Mouse (Mus musculus): Measurements from ENCODE around the gene Spats2l. TPM values are rescaled to one million over a fixed set of nuclear protein-coding genes. Genes with fewer than 3 reads are reported as not detected.
A peak's percentile ranks its signal among the peaks of the same experiment; 100 is the strongest.

The Spats2l gene
- polyA plus RNA-seq, 1 experiment from 2014 or later = 61.4 TPM

- Histone ChIP-seq H3K9ac (replicated peaks; ENCODE audit: low read length) (no peak overlapping the region), H3K36me3 (ENCODE audit: insufficient read depth, low read length) (peaks cover 5% of the 10 kb centered on the region; the same call in 1 of the 2 replicates), H3K27me3 (ENCODE audit: insufficient read depth, low read length) (no peaks in the 10 kb centered on the region), H3K4me1 (ENCODE audit: insufficient read depth, low read length) (0 out of 2 replicates have a peak, but pooled peaks cover 3% of the 10 kb centered on the region), H3K9me3 (ENCODE audit: low read length) (no peaks in the 10 kb centered on the region), H3K27ac (ENCODE audit: low read length) (no peak overlapping the region), H3K4me2 (replicated peaks; ENCODE audit: low read depth, low read length) (no peak overlapping the region), H3K4me3 (ENCODE audit: low read length) (no peak overlapping the region)
- WGBS = 77% methylated on average over 6 of the region's 6 CpGs
- no peak for ATAC-seq (ENCODE audit: low FRiP score, low TSS enrichment)
Observed at GRCm38 (mm10) chr1:57875109-57875508, 101.1 kb downstream of the Spats2l start.

- no peak overlapping the region for H3K27ac ChIP-seq (ENCODE audit: low read length)
- H3K36me3 ChIP-seq (ENCODE audit: insufficient read depth, low read length) = peaks cover 5% of the 10 kb centered on the region; the same call in 1 of the 2 replicates
- no peak overlapping the region for H3K4me2 ChIP-seq (replicated peaks; ENCODE audit: low read depth, low read length)
- H3K9me3 ChIP-seq (ENCODE audit: low read length) = no peaks in the 10 kb centered on the region
- WGBS = 47% methylated on average over 7 of the region's 7 CpGs
- H3K27me3 ChIP-seq (ENCODE audit: insufficient read depth, low read length) = no peaks in the 10 kb centered on the region
- no peak for ATAC-seq (ENCODE audit: low FRiP score, low TSS enrichment)
- no peak overlapping the region for H3K4me3 ChIP-seq (ENCODE audit: low read length)
- H3K4me1 ChIP-seq (ENCODE audit: insufficient read depth, low read length) = 0 out of 2 replicates have a peak, but pooled peaks cover 3% of the 10 kb centered on the region
- H3K9ac ChIP-seq (replicated peaks; ENCODE audit: low read length) = no peak overlapping the region
Observed at GRCm38 (mm10) chr1:57875512-57875911, 101.5 kb downstream of the Spats2l start.

- no peak overlapping the region for H3K27ac ChIP-seq (ENCODE audit: low read length)
- no peaks in the 10 kb centered on the region for H3K27me3 ChIP-seq (ENCODE audit: insufficient read depth, low read length)
- H3K36me3 ChIP-seq (ENCODE audit: insufficient read depth, low read length) = peaks cover 9% of the 10 kb centered on the region; the same call in 1 of the 2 replicates
- H3K4me3 ChIP-seq (ENCODE audit: low read length) = no peak overlapping the region
- no peak overlapping the region for H3K9ac ChIP-seq (replicated peaks; ENCODE audit: low read length)
- no peaks in the 10 kb centered on the region for H3K9me3 ChIP-seq (ENCODE audit: low read length)
- no peak overlapping the region for H3K4me2 ChIP-seq (replicated peaks; ENCODE audit: low read depth, low read length)
- ATAC-seq (ENCODE audit: low FRiP score, low TSS enrichment) = no peak
- H3K4me1 ChIP-seq (ENCODE audit: insufficient read depth, low read length) = 0 out of 2 replicates have a peak, but pooled peaks cover 3% of the 10 kb centered on the region
- 88% methylated on average over 6 of the region's 6 CpGs for whole genome bisulfite sequencing
Observed at GRCm38 (mm10) chr1:57878957-57879356, 105.0 kb downstream of the Spats2l start.

- ATAC-seq (ENCODE audit: low FRiP score, low TSS enrichment) = no peak
- H3K4me1 ChIP-seq (ENCODE audit: insufficient read depth, low read length) = peaks cover 4% of the 10 kb centered on the region; the same call in 1 of the 2 replicates
- H3K4me3 ChIP-seq (ENCODE audit: low read length) = no peak overlapping the region
- H3K4me2 ChIP-seq (replicated peaks; ENCODE audit: low read depth, low read length) = no peak overlapping the region
- no peaks in the 10 kb centered on the region for H3K9me3 ChIP-seq (ENCODE audit: low read length)
- no peaks in the 10 kb centered on the region for H3K27me3 ChIP-seq (ENCODE audit: insufficient read depth, low read length)
- no peak overlapping the region for H3K27ac ChIP-seq (ENCODE audit: low read length)
- WGBS = 70% methylated on average over 2 of the region's 2 CpGs
- peaks cover 14% of the 10 kb centered on the region for H3K36me3 ChIP-seq (ENCODE audit: insufficient read depth, low read length)
- H3K9ac ChIP-seq (replicated peaks; ENCODE audit: low read length) = no peak overlapping the region
Observed at GRCm38 (mm10) chr1:57884867-57885266, 110.9 kb downstream of the Spats2l start.

- ATAC-seq (ENCODE audit: low FRiP score, low TSS enrichment) = no peak
- peak overlapping the region; percentile 70 for H3K27ac ChIP-seq (ENCODE audit: low read length)
Observed at GRCm38 (mm10) chr1:57889803-57890202, 115.8 kb downstream of the Spats2l start.

GRCm38 (mm10) chr1:57890259-57890902 is 116.4 kb downstream of the Spats2l start:
- Histone ChIP-seq H3K9ac (replicated peaks; ENCODE audit: low read length) (no peak overlapping the region), H3K9me3 (ENCODE audit: low read length) (peaks cover 5% of the 10 kb centered on the region; the same call in 1 of the 2 replicates), H3K27me3 (ENCODE audit: insufficient read depth, low read length) (no peaks in the 10 kb centered on the region), H3K4me1 (ENCODE audit: insufficient read depth, low read length) (peaks cover 15% of the 10 kb centered on the region), H3K4me2 (replicated peaks; ENCODE audit: low read depth, low read length) (no peak overlapping the region), H3K4me3 (ENCODE audit: low read length) (no peak overlapping the region), H3K36me3 (ENCODE audit: insufficient read depth, low read length) (peaks cover 3% of the 10 kb centered on the region; the same call in 1 of the 2 replicates), H3K27ac (ENCODE audit: low read length) (peak overlapping the region; percentile 70)
- 36% methylated on average over 5 of the region's 5 CpGs for WGBS
- peak; percentile 46; the same call in 1 of the 2 replicates for ATAC-seq (ENCODE audit: low FRiP score, low TSS enrichment)

More at GRCm38 (mm10) chr1:57889803-57890202, 115.8 kb downstream of the Spats2l start:
- Histone ChIP-seq H3K36me3 (ENCODE audit: insufficient read depth, low read length) (peaks cover 7% of the 10 kb centered on the region), H3K4me3 (ENCODE audit: low read length) (no peak overlapping the region), H3K4me1 (ENCODE audit: insufficient read depth, low read length) (peaks cover 15% of the 10 kb centered on the region), H3K27me3 (ENCODE audit: insufficient read depth, low read length) (no peaks in the 10 kb centered on the region), H3K4me2 (replicated peaks; ENCODE audit: low read depth, low read length) (no peak overlapping the region), H3K9me3 (ENCODE audit: low read length) (peaks cover 5% of the 10 kb centered on the region; the same call in 1 of the 2 replicates), H3K9ac (replicated peaks; ENCODE audit: low read length) (no peak overlapping the region)
- 26% methylated on average over 5 of the region's 5 CpGs for WGBS

- Histone ChIP-seq H3K36me3 (ENCODE audit: insufficient read depth, low read length) (peaks cover 3% of the 10 kb centered on the region; the same call in 1 of the 2 replicates), H3K4me2 (replicated peaks; ENCODE audit: low read depth, low read length) (no peak overlapping the region), H3K4me3 (ENCODE audit: low read length) (no peak overlapping the region), H3K9me3 (ENCODE audit: low read length) (peaks cover 5% of the 10 kb centered on the region; the same call in 1 of the 2 replicates), H3K9ac (replicated peaks; ENCODE audit: low read length) (no peak overlapping the region), H3K27ac (ENCODE audit: low read length) (peak overlapping the region; percentile 70; the same call in 1 of the 2 replicates), H3K27me3 (ENCODE audit: insufficient read depth, low read length) (no peaks in the 10 kb centered on the region), H3K4me1 (ENCODE audit: insufficient read depth, low read length) (peaks cover 15% of the 10 kb centered on the region)
- WGBS = 70% methylated on average over 8 of the region's 8 CpGs
- no peak for ATAC-seq (ENCODE audit: low FRiP score, low TSS enrichment)
Observed at GRCm38 (mm10) chr1:57890903-57891267, 116.9 kb downstream of the Spats2l start.

GRCm38 (mm10) chr1:57901494-57901893 is 127.5 kb downstream of the Spats2l start:
- H3K4me3 ChIP-seq (ENCODE audit: low read length) = no peak overlapping the region
- 0 out of 2 replicates have a peak, but pooled peaks cover under 1% of the 10 kb centered on the region for H3K4me1 ChIP-seq (ENCODE audit: insufficient read depth, low read length)
- no peak for ATAC-seq (ENCODE audit: low FRiP score, low TSS enrichment)
- H3K36me3 ChIP-seq (ENCODE audit: insufficient read depth, low read length) = peaks cover 8% of the 10 kb centered on the region; the same call in 1 of the 2 replicates
- no peaks in the 10 kb centered on the region for H3K27me3 ChIP-seq (ENCODE audit: insufficient read depth, low read length)
- H3K9ac ChIP-seq (replicated peaks; ENCODE audit: low read length) = no peak overlapping the region
- 76% methylated on average over 3 of the region's 3 CpGs for WGBS
- no peak overlapping the region for H3K4me2 ChIP-seq (replicated peaks; ENCODE audit: low read depth, low read length)
- H3K9me3 ChIP-seq (ENCODE audit: low read length) = no peaks in the 10 kb centered on the region
- no peak overlapping the region for H3K27ac ChIP-seq (ENCODE audit: low read length)

GRCm38 (mm10) chr1:57903793-57904192 is 129.8 kb downstream of the Spats2l start:
- Histone ChIP-seq H3K27me3 (ENCODE audit: insufficient read depth, low read length) (no peaks in the 10 kb centered on the region), H3K27ac (ENCODE audit: low read length) (no peak overlapping the region)
- ATAC-seq (ENCODE audit: low FRiP score, low TSS enrichment) = no peak

GRCm38 (mm10) chr1:57905912-57906311 is 131.9 kb downstream of the Spats2l start:
- Histone ChIP-seq H3K9ac (replicated peaks; ENCODE audit: low read length) (no peak overlapping the region), H3K9me3 (ENCODE audit: low read length) (no peaks in the 10 kb centered on the region), H3K4me2 (replicated peaks; ENCODE audit: low read depth, low read length) (no peak overlapping the region), H3K27me3 (ENCODE audit: insufficient read depth, low read length) (no peaks in the 10 kb centered on the region), H3K4me1 (ENCODE audit: insufficient read depth, low read length) (peaks cover 9% of the 10 kb centered on the region), H3K27ac (ENCODE audit: low read length) (peak overlapping the region; percentile 44), H3K4me3 (ENCODE audit: low read length) (no peak overlapping the region), H3K36me3 (ENCODE audit: insufficient read depth, low read length) (peaks cover 8% of the 10 kb centered on the region; the same call in 1 of the 2 replicates)
- 49% methylated on average over 3 of the region's 3 CpGs for WGBS
- ATAC-seq (ENCODE audit: low FRiP score, low TSS enrichment) = peak; percentile 89

More at GRCm38 (mm10) chr1:57903793-57904192, 129.8 kb downstream of the Spats2l start:
- Histone ChIP-seq H3K4me2 (replicated peaks; ENCODE audit: low read depth, low read length) (no peak overlapping the region), H3K9ac (replicated peaks; ENCODE audit: low read length) (no peak overlapping the region), H3K4me1 (ENCODE audit: insufficient read depth, low read length) (peaks cover 9% of the 10 kb centered on the region), H3K9me3 (ENCODE audit: low read length) (no peaks in the 10 kb centered on the region), H3K4me3 (ENCODE audit: low read length) (no peak overlapping the region), H3K36me3 (ENCODE audit: insufficient read depth, low read length) (peaks cover 8% of the 10 kb centered on the region; the same call in 1 of the 2 replicates)
- 87% methylated on average over 7 of the region's 7 CpGs for WGBS

Data from kidney, embryonic 16.5 days (tissue).